Mouse (Mus musculus) embryonic fibroblast, embryonic 13.5 days (primary cell): Measurements from ENCODE around the gene Srr.

Source experiments
- CTCF ChIP-seq: IDR thresholded peaks from 2 replicates; pipeline ENCODE4 v1.5.1; 2011; ENCODE audit warnings: mild to moderate bottlenecking, control low read depth, low read length, moderate library complexity, borderline replicate concordance; ENCODE audit not compliant: insufficient read depth
- POLR2A ChIP-seq: IDR thresholded peaks from 2 replicates; pipeline ENCODE4 v1.6.1; 2011; ENCODE audit warnings: low read depth, mild to moderate bottlenecking, control low read depth, low read length, moderate library complexity

- peak; percentile 55; the same call in 1 of the 2 replicates for TF ChIP-seq CTCF
- no peak for TF ChIP-seq POLR2A
Measured at GRCm38 (mm10) chr11:74863471-74863870, 62.3 kb downstream of the Srr start.
